Mouse (Mus musculus): ENCODE measurements around the gene Gpbp1. TPM values are rescaled to one million over a fixed set of nuclear protein-coding genes. Genes with fewer than 3 reads are reported as not detected.

Gene Gpbp1
- polyA plus RNA-seq, 1 experiment from 2014 or later: 113 TPM

- Histone ChIP-seq H3K9me3 (no peaks in the 10 kb centered on the region), H3K4me1 (replicated peaks) (no peaks in the 10 kb centered on the region), H3K4me3 (replicated peaks) (no peak overlapping the region), H3K36me3 (peaks cover 9% of the 10 kb centered on the region), H3K27ac (no peak overlapping the region), H3K27me3 (no peaks in the 10 kb centered on the region), H3K4me2 (replicated peaks) (no peak overlapping the region), H3K9ac (replicated peaks) (no peak overlapping the region)
- no peak for ATAC-seq
Observed at GRCm38 (mm10) chr13:111444325-111444724, 45.6 kb downstream of the Gpbp1 start.

- Histone ChIP-seq H3K4me1 (replicated peaks) (no peaks in the 10 kb centered on the region), H3K4me3 (replicated peaks) (no peak overlapping the region), H3K27ac (no peak overlapping the region), H3K9ac (replicated peaks) (no peak overlapping the region), H3K4me2 (replicated peaks) (no peak overlapping the region), H3K9me3 (no peaks in the 10 kb centered on the region), H3K27me3 (no peaks in the 10 kb centered on the region), H3K36me3 (peaks cover 26% of the 10 kb centered on the region)
- no peak for ATAC-seq
- WGBS: 75% methylated on average over 1 of the region's 1 CpGs
Observed at GRCm38 (mm10) chr13:111431174-111431573, 58.7 kb downstream of the Gpbp1 start.

GRCm38 (mm10) chr13:111421330-111421729 is 68.6 kb downstream of the Gpbp1 start:
- H3K9me3 ChIP-seq: no peaks in the 10 kb centered on the region
- no peaks in the 10 kb centered on the region for H3K4me1 ChIP-seq (replicated peaks)
- H3K9ac ChIP-seq (replicated peaks): no peak overlapping the region
- no peak overlapping the region for H3K4me3 ChIP-seq (replicated peaks)
- H3K4me2 ChIP-seq (replicated peaks): no peak overlapping the region
- H3K27me3 ChIP-seq: no peaks in the 10 kb centered on the region
- no peak for ATAC-seq
- no peak overlapping the region for H3K27ac ChIP-seq
- peaks cover 10% of the 10 kb centered on the region for H3K36me3 ChIP-seq

GRCm38 (mm10) chr13:111418087-111418486 is 71.8 kb downstream of the Gpbp1 start:
- no peak overlapping the region for H3K27ac ChIP-seq
- H3K4me1 ChIP-seq (replicated peaks): no peaks in the 10 kb centered on the region
- H3K9me3 ChIP-seq: no peaks in the 10 kb centered on the region
- H3K36me3 ChIP-seq: peaks cover 4% of the 10 kb centered on the region; the same call in 1 of the 2 replicates
- H3K4me2 ChIP-seq (replicated peaks): no peak overlapping the region
- ATAC-seq: 0 out of 2 replicates have a peak, but pooled peaks have one; percentile 20
- WGBS: 77% methylated on average over 2 of the region's 2 CpGs
- no peaks in the 10 kb centered on the region for H3K27me3 ChIP-seq
- no peak overlapping the region for H3K9ac ChIP-seq (replicated peaks)
- H3K4me3 ChIP-seq (replicated peaks): no peak overlapping the region

- Histone ChIP-seq H3K9me3 (no peaks in the 10 kb centered on the region), H3K36me3 (no peaks in the 10 kb centered on the region), H3K9ac (replicated peaks) (no peak overlapping the region), H3K4me3 (replicated peaks) (no peak overlapping the region), H3K27me3 (no peaks in the 10 kb centered on the region), H3K4me1 (replicated peaks) (no peaks in the 10 kb centered on the region), H3K27ac (no peak overlapping the region), H3K4me2 (replicated peaks) (no peak overlapping the region)
- 37% methylated on average over 4 of the region's 4 CpGs for WGBS
- ATAC-seq: no peak
Observed at GRCm38 (mm10) chr13:111413156-111413555, 76.8 kb downstream of the Gpbp1 start.

DNA sequence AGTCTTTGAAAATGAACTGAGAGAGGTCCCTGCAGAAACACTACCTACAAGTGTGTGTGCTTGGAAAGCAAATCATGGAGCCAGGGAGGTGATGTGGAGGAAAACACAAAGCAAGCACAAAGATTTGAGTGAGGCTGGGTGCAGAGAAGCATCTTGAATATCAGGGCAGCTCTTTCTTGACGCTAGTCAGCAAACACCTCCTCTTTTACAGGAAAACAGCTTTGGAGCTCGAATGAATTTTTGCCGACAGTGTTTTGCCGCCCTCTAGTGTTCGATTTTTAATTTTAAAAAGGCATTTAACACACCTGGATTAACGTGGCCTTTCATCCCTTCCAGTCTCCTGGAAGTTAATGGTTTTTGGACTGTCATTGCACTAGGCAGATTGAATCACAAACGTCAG is 79.1 kb downstream of the Gpbp1 start:
- no peak overlapping the region for H3K27ac ChIP-seq
- WGBS: 6% methylated on average over 7 of the region's 7 CpGs

GRCm38 (mm10) chr13:111406859-111407389 is 83.0 kb downstream of the Gpbp1 start:
- ATAC-seq: no peak
- H3K4me3 ChIP-seq (replicated peaks): no peak overlapping the region
- H3K27me3 ChIP-seq: no peaks in the 10 kb centered on the region
- no peaks in the 10 kb centered on the region for H3K9me3 ChIP-seq
- WGBS: 74% methylated on average over 9 of the region's 9 CpGs
- H3K9ac ChIP-seq (replicated peaks): no peak overlapping the region
- H3K4me2 ChIP-seq (replicated peaks): no peak overlapping the region
- H3K36me3 ChIP-seq: no peaks in the 10 kb centered on the region
- H3K4me1 ChIP-seq (replicated peaks): peaks cover 3% of the 10 kb centered on the region; the same call in 1 of the 2 replicates
- H3K27ac ChIP-seq: no peak overlapping the region

More for the DNA sequence above, 79.1 kb downstream of the Gpbp1 start:
- H3K36me3 ChIP-seq: no peaks in the 10 kb centered on the region
- peak; percentile 19; the same call in 1 of the 2 replicates for ATAC-seq
- no peak overlapping the region for H3K4me3 ChIP-seq (replicated peaks)
- no peak overlapping the region for H3K4me2 ChIP-seq (replicated peaks)
- no peaks in the 10 kb centered on the region for H3K9me3 ChIP-seq
- H3K27me3 ChIP-seq: no peaks in the 10 kb centered on the region
- no peaks in the 10 kb centered on the region for H3K4me1 ChIP-seq (replicated peaks)
- no peak overlapping the region for H3K9ac ChIP-seq (replicated peaks)

DNA sequence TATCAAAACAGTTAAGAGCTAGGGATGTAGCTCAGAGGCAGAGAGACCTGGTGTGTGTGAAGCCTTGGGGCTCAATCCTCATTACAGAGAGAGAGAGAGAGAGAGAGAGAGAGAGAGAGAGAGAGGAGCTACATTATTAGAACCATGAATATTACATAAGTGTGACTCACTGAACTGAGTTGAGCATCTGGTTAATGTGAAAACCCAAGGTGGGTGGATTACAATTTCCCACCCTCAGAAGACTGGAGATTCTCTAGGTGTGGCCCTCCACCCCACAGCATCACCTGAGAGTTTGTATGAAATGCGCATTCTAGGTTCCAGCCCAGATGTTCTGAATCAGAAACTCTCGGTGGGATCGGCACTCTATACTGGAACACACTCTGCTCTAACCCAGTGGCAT is 84.0 kb downstream of the Gpbp1 start:
- 92% methylated on average over 3 of the region's 3 CpGs for WGBS
- no peak overlapping the region for H3K4me3 ChIP-seq (replicated peaks)
- H3K4me1 ChIP-seq (replicated peaks): peaks cover 3% of the 10 kb centered on the region; the same call in 1 of the 2 replicates
- no peak overlapping the region for H3K4me2 ChIP-seq (replicated peaks)
- H3K9ac ChIP-seq (replicated peaks): no peak overlapping the region
- no peaks in the 10 kb centered on the region for H3K36me3 ChIP-seq
- no peak overlapping the region for H3K27ac ChIP-seq
- no peaks in the 10 kb centered on the region for H3K9me3 ChIP-seq
- no peak for ATAC-seq
- H3K27me3 ChIP-seq: no peaks in the 10 kb centered on the region

DNA sequence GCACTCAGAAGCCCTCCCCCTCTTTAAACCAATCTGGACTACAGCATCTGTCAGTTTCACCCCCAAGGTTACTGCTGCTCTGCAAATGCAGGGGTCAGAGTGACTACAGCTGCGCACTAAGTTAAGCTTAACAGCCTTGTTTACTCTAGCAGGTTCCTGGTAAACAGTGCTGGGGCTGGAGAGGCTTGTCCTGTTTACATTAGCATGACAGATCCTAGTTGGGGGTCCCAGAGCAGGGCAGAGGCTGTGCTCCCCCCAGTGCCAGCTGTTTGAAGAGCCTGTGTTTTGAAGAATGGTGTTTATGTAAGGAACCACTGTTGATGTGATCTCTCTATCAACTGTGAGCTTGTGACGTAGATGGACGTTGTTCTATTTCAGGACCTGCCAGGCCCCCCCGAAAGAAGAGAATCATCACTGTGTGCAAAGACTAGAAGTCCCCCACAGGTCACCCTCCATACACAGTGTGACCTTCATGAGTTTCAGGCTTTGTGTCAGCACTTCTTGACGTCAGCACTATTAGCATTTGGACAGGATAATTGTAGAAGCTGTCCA is 92.2 kb downstream of the Gpbp1 start:
- Histone ChIP-seq H3K9ac (replicated peaks) (no peak overlapping the region), H3K4me3 (replicated peaks) (no peak overlapping the region), H3K27me3 (no peaks in the 10 kb centered on the region), H3K9me3 (no peaks in the 10 kb centered on the region), H3K4me1 (replicated peaks) (peaks cover 9% of the 10 kb centered on the region), H3K4me2 (replicated peaks) (no peak overlapping the region), H3K27ac (no peak overlapping the region), H3K36me3 (no peaks in the 10 kb centered on the region)
- WGBS: 39% methylated on average over 5 of the region's 5 CpGs
- ATAC-seq: peak; percentile 50

GRCm38 (mm10) chr13:111397061-111397460 is 92.8 kb downstream of the Gpbp1 start:
- Histone ChIP-seq H3K27ac (no peak overlapping the region), H3K9me3 (no peaks in the 10 kb centered on the region), H3K27me3 (no peaks in the 10 kb centered on the region), H3K4me1 (replicated peaks) (peaks cover 9% of the 10 kb centered on the region), H3K4me2 (replicated peaks) (no peak overlapping the region), H3K4me3 (replicated peaks) (no peak overlapping the region), H3K9ac (replicated peaks) (no peak overlapping the region), H3K36me3 (no peaks in the 10 kb centered on the region)
- 71% methylated on average over 7 of the region's 7 CpGs for WGBS
- ATAC-seq: no peak

GRCm38 (mm10) chr13:111395528-111395927 is 94.4 kb downstream of the Gpbp1 start:
- 91% methylated on average over 7 of the region's 7 CpGs for WGBS
- no peak overlapping the region for H3K27ac ChIP-seq
- ATAC-seq: no peak
- no peak overlapping the region for H3K9ac ChIP-seq (replicated peaks)
- no peaks in the 10 kb centered on the region for H3K9me3 ChIP-seq
- no peaks in the 10 kb centered on the region for H3K36me3 ChIP-seq
- H3K27me3 ChIP-seq: no peaks in the 10 kb centered on the region
- H3K4me1 ChIP-seq (replicated peaks): peaks cover 9% of the 10 kb centered on the region
- no peak overlapping the region for H3K4me3 ChIP-seq (replicated peaks)
- no peak overlapping the region for H3K4me2 ChIP-seq (replicated peaks)

DNA sequence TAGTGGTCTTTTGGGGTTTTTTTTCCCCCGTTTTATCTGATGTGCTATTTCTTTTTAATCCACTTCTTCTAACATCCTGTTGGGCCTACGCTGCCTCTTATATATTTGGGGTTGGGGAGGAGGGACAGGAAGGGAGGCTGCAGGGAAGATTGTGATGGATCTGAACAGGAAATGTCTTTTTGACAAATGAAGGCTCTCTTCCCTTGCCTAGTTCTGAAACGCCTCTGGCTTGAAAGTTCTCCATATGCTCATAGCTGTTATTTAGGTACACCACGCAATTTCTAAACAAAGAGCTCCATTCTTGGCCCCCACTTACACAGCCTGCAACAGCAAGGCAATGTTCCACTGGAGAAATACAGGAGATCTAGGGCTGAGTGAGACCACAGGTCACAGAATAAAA is 95.0 kb downstream of the Gpbp1 start:
- Histone ChIP-seq H3K4me1 (replicated peaks) (peaks cover 9% of the 10 kb centered on the region), H3K27me3 (no peaks in the 10 kb centered on the region), H3K27ac (no peak overlapping the region), H3K36me3 (no peaks in the 10 kb centered on the region), H3K4me3 (replicated peaks) (no peak overlapping the region), H3K9ac (replicated peaks) (no peak overlapping the region), H3K9me3 (no peaks in the 10 kb centered on the region), H3K4me2 (replicated peaks) (no peak overlapping the region)
- WGBS: 82% methylated on average over 4 of the region's 4 CpGs
- ATAC-seq: no peak

DNA sequence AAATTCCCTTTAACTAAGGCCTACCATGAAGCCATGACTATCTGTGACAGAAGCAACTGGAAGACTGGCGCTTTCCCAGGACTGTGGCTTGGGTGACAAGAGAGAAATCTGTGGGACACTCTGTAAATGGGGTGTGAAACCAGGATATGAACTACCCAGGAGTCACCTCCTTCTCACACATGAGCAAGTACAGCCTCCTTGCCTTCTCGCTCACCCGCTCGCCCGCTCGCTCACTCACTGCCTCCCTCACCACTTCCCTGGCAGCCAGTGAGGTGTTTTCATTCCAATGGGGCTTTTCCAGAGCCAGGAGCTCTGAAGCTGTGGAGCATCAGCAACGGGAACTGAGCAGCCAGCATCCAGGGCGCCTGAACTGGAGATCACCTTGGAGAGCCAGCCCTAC is 95.6 kb downstream of the Gpbp1 start:
- ATAC-seq: no peak
- no peaks in the 10 kb centered on the region for H3K27me3 ChIP-seq
- WGBS: 88% methylated on average over 8 of the region's 8 CpGs

More for the DNA sequence above, 95.6 kb downstream of the Gpbp1 start:
- Histone ChIP-seq H3K9ac (replicated peaks) (no peak overlapping the region), H3K4me1 (replicated peaks) (peaks cover 9% of the 10 kb centered on the region), H3K27ac (no peak overlapping the region), H3K4me2 (replicated peaks) (no peak overlapping the region), H3K36me3 (no peaks in the 10 kb centered on the region), H3K9me3 (no peaks in the 10 kb centered on the region), H3K4me3 (replicated peaks) (no peak overlapping the region)

Data from midbrain, embryonic 13.5 days (tissue).